Mouse (Mus musculus) midbrain, embryonic 11.5 days (tissue): ENCODE data around the gene Fkbp5. TPM values are rescaled to one million over a fixed set of nuclear protein-coding genes. Genes with fewer than 3 reads are reported as not detected.
"Not testable (repeated sequence)": the region's sequence is repeated elsewhere in the genome, so short reads cannot be mapped to it uniquely, and the experiment has no call there.

Experiments
- ATAC-seq: fragments of 200-750 bp; cut with Nextera tagmentation; 2 replicates; pipeline ENCODE4 v1.8.0; 2017; ENCODE audit warnings: moderate TSS enrichment, moderate library complexity; ENCODE audit not compliant: low FRiP score
- DNase-seq: peaks from one replicate; pipeline ENCODE4 v3.0.0; 2015; ENCODE audit warnings: low spot score; ENCODE audit errors: missing footprints
- H3K27ac ChIP-seq: fragments of 300-500 bp; sonication (generic); 2 replicates; pipeline ENCODE4 v1.5.1; 2014; ENCODE audit warnings: low read depth, low read length
- H3K27me3 ChIP-seq: fragments of 300-500 bp; sonication (generic); 2 replicates; pipeline ENCODE4 v1.6.1; 2014; ENCODE audit warnings: mild to moderate bottlenecking, low read length, moderate library complexity, mixed read lengths; ENCODE audit not compliant: control insufficient read depth, insufficient read depth
- H3K36me3 ChIP-seq: fragments of 300-500 bp; sonication (generic); 2 replicates; pipeline ENCODE4 v1.6.1; 2014; ENCODE audit warnings: mild to moderate bottlenecking, low read length, moderate library complexity, mixed read lengths; ENCODE audit not compliant: control insufficient read depth, insufficient read depth
- H3K4me1 ChIP-seq: fragments of 300-500 bp; sonication (generic); 2 replicates; pipeline ENCODE4 v1.6.1; 2014; ENCODE audit warnings: low read length; ENCODE audit not compliant: control insufficient read depth, insufficient read depth
- H3K4me2 ChIP-seq: fragments of 300-500 bp; sonication (generic); 2 replicates; pipeline ENCODE4 v1.6.1; 2014; ENCODE audit warnings: mild to moderate bottlenecking, moderate library complexity
- H3K4me3 ChIP-seq: fragments of 300-500 bp; sonication (generic); 2 replicates; pipeline ENCODE4 v1.5.1; 2014; ENCODE audit warnings: low read depth, low read length
- H3K9ac ChIP-seq: fragments of 300-500 bp; sonication (generic); 2 replicates; pipeline ENCODE4 v1.6.1; 2014; ENCODE audit warnings: low read length
- H3K9me3 ChIP-seq: fragments of 300-500 bp; sonication (generic); 2 replicates; pipeline ENCODE4 v1.6.1; 2016; ENCODE audit warnings: low read length; ENCODE audit not compliant: control insufficient read depth
- WGBS: fragments of 180-500 bp; shearing (Covaris S2); extraction: QIAGEN DNeasy Blood & Tissue Kit; methylation state at CpG from one replicate; pipeline ENCODE4 v1.1.7; 2014; 5-methylcytosine and 5-hydroxymethylcytosine counted together
- polyA plus RNA-seq: library from polyadenylated mRNA; unstranded; fragments of >200 nt; fragmentation: Nextera tagmentation; extraction: Ambion mirVana; gene quantifications from 2 replicates; pipeline ENCODE4 v1.2.1, GENCODE M21; 2014

Gene Fkbp5
- polyA plus RNA-seq, 1 experiment from 2014 or later = 10.9 TPM

DNA sequence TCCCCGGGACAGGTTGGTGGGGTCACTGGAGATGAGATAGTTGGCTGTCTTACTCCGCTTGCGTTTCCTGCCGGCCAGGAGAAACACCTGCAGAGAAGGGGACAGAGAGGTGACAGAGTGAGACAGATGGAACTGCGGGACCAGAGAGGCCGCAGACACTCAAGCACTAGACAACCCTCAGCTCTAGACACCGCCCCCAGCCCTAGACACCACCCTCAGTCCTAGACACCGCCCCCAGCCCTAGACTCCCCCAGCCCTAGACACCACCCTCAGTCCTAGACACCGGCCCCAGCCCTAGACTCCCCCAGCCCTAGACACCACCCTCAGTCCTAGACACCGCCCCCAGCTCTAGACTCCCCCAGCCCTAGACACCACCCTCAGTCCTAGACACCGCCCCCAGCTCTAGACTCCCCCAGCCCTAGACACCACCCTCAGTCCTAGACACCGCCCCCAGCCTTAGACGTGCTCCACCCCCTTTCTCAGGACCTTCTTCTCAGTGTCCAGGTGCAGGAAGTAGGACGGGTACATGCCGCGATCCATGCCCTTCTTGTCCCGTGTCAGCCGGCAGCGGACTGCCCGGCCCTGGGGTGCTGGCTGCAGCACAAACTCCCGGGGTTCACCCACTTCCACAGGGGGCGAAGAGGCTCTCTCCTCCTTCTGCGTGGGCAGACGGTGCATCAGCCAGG lies 158.6 kb downstream of the Fkbp5 start:
- WGBS = 15% methylated on average over 23 of the region's 24 CpGs
- H3K36me3 ChIP-seq, DNase-seq, H3K4me3 ChIP-seq, H3K9ac ChIP-seq, H3K9me3 ChIP-seq, ATAC-seq, H3K27ac ChIP-seq, H3K4me2 ChIP-seq: not testable (repeated sequence)
- Histone ChIP-seq H3K27me3 (peaks cover 29% of the 10 kb centered on the region), H3K4me1 (peaks cover 13% of the 10 kb centered on the region)

DNA sequence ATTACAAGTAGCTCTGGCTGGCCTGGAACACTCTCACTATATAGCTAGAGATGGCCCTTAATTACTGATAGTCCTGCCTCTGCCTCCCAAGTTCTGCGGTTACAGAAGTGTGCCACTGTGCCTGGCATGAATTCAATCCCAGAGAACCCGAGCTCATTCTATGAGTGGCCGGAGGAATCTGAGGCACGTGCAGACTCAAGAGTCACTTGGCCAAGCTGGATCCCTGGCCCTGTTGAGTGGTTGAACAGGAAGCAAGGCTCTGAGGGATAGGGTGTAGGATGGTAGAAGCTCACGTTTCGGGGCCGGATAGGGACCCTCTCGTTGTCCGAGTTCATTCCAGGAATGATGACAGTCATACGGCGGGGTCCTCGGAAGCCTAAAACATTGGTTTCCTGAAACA lies 161.5 kb downstream of the Fkbp5 start:
- Histone ChIP-seq H3K36me3 (no peaks in the 10 kb centered on the region), H3K27ac (no peak overlapping the region), H3K4me1 (peaks cover 4% of the 10 kb centered on the region; the same call in 1 of the 2 replicates), H3K9me3 (no peaks in the 10 kb centered on the region), H3K4me2 (no peak overlapping the region), H3K27me3 (peaks cover 29% of the 10 kb centered on the region), H3K9ac (no peak overlapping the region), H3K4me3 (no peak overlapping the region)
- DNase-seq (no peak), ATAC-seq (no peak)
- 89% methylated on average over 12 of the region's 12 CpGs for WGBS

DNA sequence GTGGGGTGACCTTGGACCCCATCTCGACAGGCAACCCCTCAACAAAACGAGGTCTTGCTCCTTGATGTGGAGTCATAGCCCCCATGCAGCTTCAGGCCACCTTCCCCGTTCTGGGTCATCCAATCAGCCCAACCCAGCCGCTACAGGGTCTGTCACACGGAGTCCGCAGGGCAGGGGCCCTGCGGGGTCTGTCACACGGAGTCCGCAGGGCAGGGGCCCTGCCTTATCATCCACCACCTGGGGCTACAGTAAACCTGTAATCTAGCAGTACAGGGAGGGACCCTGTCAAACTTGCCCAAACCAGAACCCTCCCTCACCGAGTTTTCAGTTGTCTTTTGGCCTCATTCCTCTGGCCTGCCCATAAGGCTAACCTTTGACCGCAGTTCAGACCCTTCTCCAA lies 165.3 kb downstream of the Fkbp5 start:
- Histone ChIP-seq H3K4me3 (no peak overlapping the region), H3K9me3 (no peaks in the 10 kb centered on the region), H3K4me2 (peak overlapping the region; percentile 91; the same call in 1 of the 2 replicates), H3K4me1 (peaks cover 20% of the 10 kb centered on the region), H3K27me3 (peaks cover 14% of the 10 kb centered on the region), H3K27ac (no peak overlapping the region), H3K36me3 (no peaks in the 10 kb centered on the region), H3K9ac (no peak overlapping the region; the same call in 1 of the 2 replicates)
- no peak for DNase-seq
- ATAC-seq = no peak
- 10% methylated on average over 11 of the region's 11 CpGs for WGBS

DNA sequence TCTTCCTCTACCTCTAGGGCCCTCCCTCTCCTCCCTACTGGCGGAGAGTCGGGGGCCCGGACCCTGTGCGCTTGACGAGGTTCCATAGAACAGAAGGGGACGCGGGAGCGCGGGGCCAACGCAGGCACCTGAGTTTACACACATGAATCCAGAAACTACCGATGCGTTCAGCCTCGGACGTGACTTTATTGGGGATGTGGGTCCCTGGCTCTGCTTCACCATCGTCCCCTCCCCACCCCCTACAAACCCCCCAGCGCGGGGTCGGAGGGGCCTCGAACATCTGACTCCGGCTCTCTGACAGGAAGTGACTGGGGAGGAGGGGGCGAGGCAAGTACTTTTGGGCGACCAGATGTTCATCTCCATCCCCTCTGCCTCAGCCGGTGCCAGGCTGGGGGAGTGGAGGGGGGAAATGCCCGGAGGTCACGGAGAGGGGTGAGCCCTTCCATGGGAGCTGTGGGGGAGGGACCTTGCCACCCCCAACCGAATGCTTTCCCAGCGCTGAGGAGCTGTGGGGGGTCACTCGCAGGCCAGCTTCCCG lies 165.9 kb downstream of the Fkbp5 start:
- ATAC-seq = no peak
- 1% methylated on average over 29 of the region's 29 CpGs for WGBS
- peak overlapping the region; percentile 68 for H3K9ac ChIP-seq
- peaks cover 14% of the 10 kb centered on the region for H3K27me3 ChIP-seq
- DNase-seq = peak; percentile 93
- peak overlapping the region; percentile 70 for H3K4me3 ChIP-seq
- H3K36me3 ChIP-seq = no peaks in the 10 kb centered on the region
- peaks cover 20% of the 10 kb centered on the region for H3K4me1 ChIP-seq
- no peak overlapping the region for H3K27ac ChIP-seq
- H3K4me2 ChIP-seq = peak overlapping the region; percentile 91
- no peaks in the 10 kb centered on the region for H3K9me3 ChIP-seq

DNA sequence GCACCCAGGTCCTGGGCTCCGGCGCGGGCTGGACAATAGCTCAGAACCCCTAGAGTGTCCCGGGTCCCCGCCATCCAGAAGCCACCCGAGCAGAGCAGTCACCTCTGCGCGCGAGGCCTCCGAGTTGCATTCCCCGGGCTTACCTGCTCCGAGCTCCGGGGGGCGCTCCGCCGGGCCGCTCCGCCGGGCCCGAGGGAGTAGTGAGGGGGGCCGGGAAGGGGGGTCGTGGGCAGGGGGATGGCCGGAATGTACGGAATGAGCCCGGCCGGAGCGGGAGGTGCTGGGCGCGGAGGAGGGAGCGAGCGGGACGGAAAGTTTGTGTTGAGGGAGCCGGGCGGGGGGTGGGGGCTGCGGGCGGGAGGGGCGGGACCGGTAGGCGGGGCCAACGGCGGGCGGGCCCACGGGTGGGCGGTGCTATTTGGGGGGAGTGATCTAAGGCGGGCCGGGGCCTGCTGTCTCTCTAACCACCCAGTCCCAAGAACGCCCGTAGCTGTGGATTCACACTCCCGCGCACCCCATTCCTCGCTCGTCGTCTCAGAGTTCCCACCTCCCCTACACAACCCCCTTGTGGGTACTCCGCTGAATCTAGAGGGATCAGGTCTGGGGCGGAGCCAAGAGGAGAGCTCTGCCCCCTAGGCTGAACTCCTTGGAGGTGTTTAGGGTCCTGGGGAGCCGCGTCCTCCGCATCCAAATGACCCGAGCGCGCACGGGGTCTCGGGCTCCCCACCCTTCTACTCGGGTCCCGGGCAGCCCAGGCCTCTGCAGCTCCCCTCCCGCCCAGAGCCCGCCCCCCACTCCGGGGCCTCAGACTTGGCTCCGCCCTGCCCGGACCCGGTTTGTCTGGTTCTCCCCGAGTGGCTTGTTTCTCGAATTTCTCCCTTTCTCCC lies 166.6 kb downstream of the Fkbp5 start, which contains the start of gene Tead3:
Gene Tead3, minus strand, starts transcription at position 352 of the 887 bp plus-strand sequence.
- Histone ChIP-seq H3K4me1 (peaks cover 23% of the 10 kb centered on the region), H3K9me3 (no peaks in the 10 kb centered on the region), H3K27ac (no peak within 1 kb of the TSS; the same call in 1 of the 2 replicates), H3K9ac (peak within 1 kb of the TSS; percentile 79), H3K36me3 (no peaks in the 10 kb centered on the region), H3K27me3 (peaks cover 14% of the 10 kb centered on the region), H3K4me2 (peak within 1 kb of the TSS; percentile 91), H3K4me3 (peak within 1 kb of the TSS; percentile 70)
- ATAC-seq (peak; percentile 85), DNase-seq (peak; percentile 98)
- WGBS = under 1% methylated on average over 51 of the region's 73 CpGs

DNA sequence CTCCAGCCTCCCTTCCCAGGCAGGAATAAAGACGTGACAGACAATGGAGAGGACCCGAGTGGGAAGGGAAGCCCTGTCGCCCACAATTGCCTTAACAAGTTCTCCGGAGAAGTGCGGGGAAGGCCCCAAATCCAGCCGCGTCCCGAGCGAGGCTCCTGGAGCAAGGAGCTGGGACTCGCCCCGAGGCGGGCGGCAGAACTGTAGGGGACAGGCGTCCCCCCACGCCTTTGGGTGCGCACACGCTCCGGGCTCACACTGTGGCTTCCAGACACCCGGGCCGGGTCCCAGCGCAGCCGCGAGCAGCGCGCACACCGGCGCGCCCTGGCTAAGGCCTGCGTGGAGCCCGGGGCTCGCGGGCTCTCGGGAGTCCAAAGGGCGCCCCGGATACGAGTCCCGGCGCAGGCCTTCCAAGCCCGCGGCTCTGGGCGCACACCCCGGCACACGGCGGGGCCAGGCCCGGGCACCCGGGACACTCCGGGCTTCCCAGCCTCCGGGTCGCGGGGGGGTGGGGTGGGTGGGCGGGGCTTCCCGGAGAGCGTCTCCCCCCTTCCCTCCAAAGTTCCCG lies 167.3 kb downstream of the Fkbp5 start:
- ATAC-seq (peak; percentile 0), DNase-seq (peak; percentile 95)
- peak overlapping the region; percentile 91 for H3K4me2 ChIP-seq
- peak overlapping the region; percentile 79 for H3K9ac ChIP-seq
- under 1% methylated on average over 53 of the region's 54 CpGs for WGBS
- peaks cover 27% of the 10 kb centered on the region for H3K4me1 ChIP-seq
- no peaks in the 10 kb centered on the region for H3K36me3 ChIP-seq
- H3K27ac ChIP-seq = no peak overlapping the region; the same call in 1 of the 2 replicates
- peak overlapping the region; percentile 70 for H3K4me3 ChIP-seq
- no peaks in the 10 kb centered on the region for H3K9me3 ChIP-seq
- peaks cover 17% of the 10 kb centered on the region for H3K27me3 ChIP-seq

DNA sequence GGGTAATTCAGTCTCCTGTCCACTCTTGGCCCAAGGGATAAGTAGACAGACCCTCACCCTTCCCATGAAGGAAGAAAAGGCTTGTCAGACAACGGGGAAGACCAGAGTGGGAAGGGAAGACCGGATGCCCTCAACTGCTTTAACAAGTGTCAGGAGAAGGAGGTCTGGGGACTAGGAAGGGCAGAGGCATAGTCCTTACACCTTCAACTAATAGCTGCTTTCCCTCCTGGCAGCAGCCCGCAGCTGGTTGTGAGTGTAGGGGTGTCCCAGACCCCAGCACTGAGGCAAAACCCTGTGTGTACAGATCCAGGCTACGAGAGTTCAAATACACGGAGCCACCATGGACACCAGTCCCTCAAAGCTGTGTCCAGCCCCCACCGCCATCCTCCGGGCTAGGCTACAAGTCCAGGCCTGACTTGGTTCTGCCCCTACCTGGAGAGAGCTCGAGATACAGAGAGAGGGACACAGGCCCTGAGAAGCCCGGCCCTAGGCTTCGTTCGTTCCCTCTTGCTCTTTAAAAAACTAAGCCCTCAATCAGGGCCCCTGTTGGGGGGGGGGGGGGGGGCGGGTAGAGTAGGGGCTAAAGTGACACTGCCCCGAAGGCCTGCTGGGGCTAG lies 168.0 kb downstream of the Fkbp5 start:
- DNase-seq = no peak
- H3K27me3 ChIP-seq = peaks cover 17% of the 10 kb centered on the region

More for the DNA sequence above, 168.0 kb downstream of the Fkbp5 start:
- peak overlapping the region; percentile 79 for H3K9ac ChIP-seq
- no peaks in the 10 kb centered on the region for H3K36me3 ChIP-seq
- H3K4me2 ChIP-seq = peak overlapping the region; percentile 91
- no peak overlapping the region for H3K27ac ChIP-seq
- no peaks in the 10 kb centered on the region for H3K9me3 ChIP-seq
- WGBS = 12% methylated on average over 12 of the region's 13 CpGs
- H3K4me1 ChIP-seq = peaks cover 27% of the 10 kb centered on the region
- ATAC-seq = no peak
- H3K4me3 ChIP-seq = peak overlapping the region; percentile 70
